Mouse (Mus musculus) myocyte (in vitro differentiated cells): ENCODE measurements around the gene Rab3il1. TPM values are rescaled to one million over a fixed set of nuclear protein-coding genes. Genes with fewer than 3 reads are reported as not detected.

Experiments
- H3K27me3 ChIP-seq: one replicate; pipeline ENCODE4 v1.6.1; 2011; ENCODE audit not compliant: control insufficient read depth, insufficient read depth, insufficient read length
- H3K36me3 ChIP-seq: one replicate; pipeline ENCODE4 v1.6.1; 2011; ENCODE audit not compliant: control insufficient read depth, insufficient read depth
- H3K4me2 ChIP-seq: one replicate; pipeline ENCODE4 v1.6.1; 2011; ENCODE audit warnings: low read depth, control low read depth
- H3K4me3 ChIP-seq: one replicate; pipeline ENCODE4 v1.5.1; 2011; ENCODE audit warnings: mild to moderate bottlenecking, control low read depth, moderate library complexity
- H3K79me2 ChIP-seq: one replicate; pipeline ENCODE4 v1.6.1; 2011; ENCODE audit not compliant: control insufficient read depth, insufficient read depth
- H3ac ChIP-seq: one replicate; pipeline ENCODE4 v1.6.1; 2011; ENCODE audit not compliant: control insufficient read depth, insufficient read length
- CEBPB ChIP-seq: IDR thresholded peaks from 2 replicates; pipeline ENCODE4 v1.6.1; 2011; ENCODE audit warnings: mild to moderate bottlenecking, moderate library complexity; ENCODE audit not compliant: poor library complexity, insufficient read depth, severe bottlenecking
- E2F4 ChIP-seq: IDR thresholded peaks from one replicate; pipeline ENCODE4 v1.6.1; 2011; ENCODE audit warnings: mild to moderate bottlenecking, control low read depth, moderate library complexity; ENCODE audit not compliant: insufficient read depth
- MAX ChIP-seq: IDR thresholded peaks from one replicate; pipeline ENCODE4 v1.6.1; 2011; ENCODE audit warnings: low read depth, mild to moderate bottlenecking, control low read depth
- MYOD1 ChIP-seq, 3 experiments: IDR thresholded peaks; one replicate each; pipeline ENCODE4 v1.6.1; 2011; ENCODE audit warnings: control low read depth in 2 of 3, low read depth in 2 of 3, mild to moderate bottlenecking in 2 of 3, moderate library complexity in 1 of 3; ENCODE audit not compliant: insufficient read length in 2 of 3, control insufficient read depth in 1 of 3
- MYOG ChIP-seq, 3 experiments: IDR thresholded peaks; one replicate each; pipeline ENCODE4 v1.6.1; 2011; ENCODE audit warnings: control low read depth in 2 of 3, low read depth in 2 of 3, mild to moderate bottlenecking in 2 of 3; ENCODE audit not compliant: insufficient read length in 2 of 3, control insufficient read depth in 1 of 3, insufficient read depth in 1 of 3
- POLR2A ChIP-seq: IDR thresholded peaks from one replicate; pipeline ENCODE4 v1.6.1; 2011; ENCODE audit warnings: low read depth, mild to moderate bottlenecking, control low read depth, moderate library complexity; ENCODE audit not compliant: insufficient read length
- POLR2AphosphoS2 ChIP-seq: IDR thresholded peaks from one replicate; pipeline ENCODE4 v1.6.1; 2011; ENCODE audit warnings: low read depth, control low read depth; ENCODE audit not compliant: insufficient read length
- REST ChIP-seq: IDR thresholded peaks from one replicate; pipeline ENCODE4 v1.6.1; 2011; ENCODE audit warnings: mild to moderate bottlenecking, control low read depth, moderate library complexity; ENCODE audit not compliant: insufficient read depth, insufficient read length
- SRF ChIP-seq: IDR thresholded peaks from one replicate; pipeline ENCODE4 v1.6.1; 2011; ENCODE audit warnings: low read depth; ENCODE audit not compliant: control insufficient read depth, insufficient read length
- TCF12 ChIP-seq: IDR thresholded peaks from one replicate; pipeline ENCODE4 v1.6.1; 2011; ENCODE audit warnings: mild to moderate bottlenecking, control low read depth; ENCODE audit not compliant: poor library complexity, insufficient read depth, severe bottlenecking
- TCF3 ChIP-seq: IDR thresholded peaks from one replicate; pipeline ENCODE4 v1.6.1; 2011; ENCODE audit warnings: low read depth, control low read depth; ENCODE audit not compliant: insufficient read length
- USF1 ChIP-seq: IDR thresholded peaks from one replicate; pipeline ENCODE4 v1.6.1; 2011; ENCODE audit warnings: low read depth, mild to moderate bottlenecking, control low read depth, moderate library complexity
- polyA plus RNA-seq: library from polyadenylated mRNA; unstranded; fragments of >200 nt; fragmentation: generic; extraction: Trizol; gene quantifications from one replicate; pipeline ENCODE4 v1.2.1, GENCODE M21; 2012; ENCODE audit warnings: missing spikeins

The Rab3il1 gene
- polyA plus RNA-seq, 1 experiment: 15.2 TPM

DNA sequence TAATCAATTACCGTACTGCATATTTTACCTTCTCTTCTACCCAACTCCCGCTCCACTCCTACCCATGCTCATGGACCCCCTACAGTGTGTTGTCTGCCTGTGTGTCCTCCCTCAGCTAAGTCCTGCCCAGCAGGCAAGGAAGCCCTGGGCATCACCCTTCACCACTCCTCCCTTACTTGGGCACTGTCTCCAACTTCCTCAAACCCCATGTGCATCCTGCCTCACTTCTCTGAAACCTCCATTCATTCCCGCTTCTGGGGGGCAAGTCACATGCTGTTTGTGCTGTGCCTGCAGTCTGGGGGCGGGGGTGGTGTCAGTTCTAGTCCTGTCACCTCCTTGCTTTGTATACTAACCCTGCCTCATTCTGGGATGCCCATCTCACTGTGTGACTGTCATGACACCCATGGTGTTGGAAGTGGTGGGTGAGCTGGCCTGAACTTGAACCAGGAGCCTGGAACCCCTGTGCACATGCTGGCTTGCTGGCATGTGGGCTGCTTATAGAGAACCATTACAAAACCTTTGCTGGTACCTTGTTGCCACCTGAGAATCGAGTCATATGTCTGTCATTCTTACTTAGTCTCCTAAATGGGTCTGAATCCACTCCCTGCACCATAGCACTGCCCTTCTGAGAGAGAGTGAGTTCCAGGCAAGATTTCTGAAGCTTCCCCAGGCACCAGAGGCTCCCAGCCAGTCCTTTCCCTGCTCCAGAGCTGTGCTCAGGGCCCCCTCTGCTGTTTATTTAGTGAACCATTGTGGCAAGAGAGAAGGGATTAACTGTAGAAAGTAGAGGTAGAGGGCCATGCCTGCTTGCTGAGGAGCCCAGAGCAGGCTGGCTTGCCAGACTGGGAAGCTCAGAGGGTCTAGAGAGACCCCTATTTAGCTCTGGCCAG is 21.2 kb downstream of the Rab3il1 start:
- no peak overlapping the region for H3K4me2 ChIP-seq
- TF ChIP-seq MAX: no peak
- no peak for TF ChIP-seq TCF3
- no peak for TF ChIP-seq SRF
- no peak for TF ChIP-seq MYOG (IDR thresholded peaks at IDR 0.05; ENCODE audit: control insufficient read depth in 1 of 3, insufficient read depth in 1 of 3, insufficient read length in 2 of 3, low read depth in 2 of 3)
- TF ChIP-seq CEBPB: no peak
- no peak for TF ChIP-seq E2F4
- no peak for TF ChIP-seq USF1
- TF ChIP-seq POLR2A: no peak
- no peak for TF ChIP-seq MYOD1 (IDR thresholded peaks at IDR 0.05; ENCODE audit: control insufficient read depth in 1 of 3, insufficient read length in 2 of 3, low read depth in 2 of 3)
- TF ChIP-seq POLR2AphosphoS2: no peak
- TF ChIP-seq TCF12: no peak
- no peak for TF ChIP-seq REST

DNA sequence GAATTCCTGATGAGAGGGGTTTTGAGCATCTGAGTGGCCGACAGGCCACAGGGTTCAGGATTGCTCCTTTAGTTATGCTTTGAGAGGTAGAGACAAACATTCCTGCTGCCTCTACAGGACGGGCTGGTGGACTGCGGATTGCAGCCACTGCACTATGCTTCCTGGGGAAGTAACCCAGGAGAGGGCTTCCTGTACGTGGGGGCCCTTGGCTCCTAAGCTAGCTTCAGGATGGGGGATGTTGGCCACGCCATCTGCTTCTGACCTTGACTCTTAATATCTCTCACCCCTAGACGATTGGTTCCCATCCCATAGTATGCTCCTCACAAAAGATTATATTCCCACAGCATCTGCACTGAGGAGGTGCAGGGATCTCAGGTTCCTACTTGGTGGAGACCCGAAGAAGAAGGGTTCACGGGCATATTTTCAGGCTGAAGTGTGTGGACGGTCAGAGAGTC is 21.9 kb downstream of the Rab3il1 start:
- no peak overlapping the region for H3K4me2 ChIP-seq
- TF ChIP-seq CEBPB (no peak), POLR2AphosphoS2 (no peak), MYOD1 (IDR thresholded peaks at IDR 0.05; ENCODE audit: control insufficient read depth in 1 of 3, insufficient read length in 2 of 3, low read depth in 2 of 3) (no peak), TCF12 (no peak), SRF (no peak), E2F4 (no peak), MYOG (IDR thresholded peaks at IDR 0.05; ENCODE audit: control insufficient read depth in 1 of 3, insufficient read depth in 1 of 3, insufficient read length in 2 of 3, low read depth in 2 of 3) (no peak), REST (no peak)
- H3K36me3 ChIP-seq: no peaks in the 10 kb centered on the region
- no peaks in the 10 kb centered on the region for H3K79me2 ChIP-seq
- H3K27me3 ChIP-seq: no peaks in the 10 kb centered on the region
- H3K4me3 ChIP-seq: no peak overlapping the region
- H3ac ChIP-seq: no peak overlapping the region

More for the DNA sequence above, 21.2 kb downstream of the Rab3il1 start:
- no peak overlapping the region for H3ac ChIP-seq
- H3K36me3 ChIP-seq: no peaks in the 10 kb centered on the region
- H3K27me3 ChIP-seq: no peaks in the 10 kb centered on the region
- no peak overlapping the region for H3K4me3 ChIP-seq
- no peaks in the 10 kb centered on the region for H3K79me2 ChIP-seq

DNA sequence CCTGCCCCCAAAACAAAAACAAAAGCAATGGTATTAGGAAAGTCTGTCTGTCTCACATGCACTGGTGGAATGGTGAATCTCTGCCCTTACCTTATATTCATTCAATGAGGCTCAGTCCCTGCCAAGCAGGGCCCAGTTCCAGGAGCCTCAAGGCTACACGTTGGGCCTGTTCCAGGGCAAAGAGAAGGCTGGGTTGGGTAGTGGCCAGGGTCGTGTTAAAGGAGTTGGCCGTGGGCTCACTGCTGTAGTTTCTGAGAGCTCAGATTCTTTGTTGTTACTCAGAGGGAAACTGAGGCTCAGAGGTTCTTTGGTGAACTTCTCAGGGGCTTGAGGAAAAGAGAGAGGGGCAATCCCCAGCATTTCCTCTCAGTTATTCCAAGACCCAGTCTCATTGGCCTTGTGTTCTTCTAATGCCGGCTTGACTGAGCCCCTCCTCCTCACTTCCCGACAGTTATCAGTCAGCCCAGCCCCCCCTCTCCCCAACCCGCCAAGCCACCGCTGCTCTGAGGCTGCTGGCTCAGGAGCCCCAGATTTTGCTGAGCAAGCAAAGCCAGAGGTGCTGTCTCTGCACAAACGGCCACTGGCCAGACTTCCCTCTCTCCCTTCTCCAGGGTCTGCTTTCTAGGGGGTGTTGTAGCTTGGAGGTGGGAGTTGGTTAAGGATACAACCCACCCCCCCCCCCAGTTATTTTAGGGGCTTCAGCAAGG is 23.9 kb downstream of the Rab3il1 start:
- Histone ChIP-seq H3K27me3 (no peaks in the 10 kb centered on the region), H3K79me2 (no peaks in the 10 kb centered on the region), H3K36me3 (no peaks in the 10 kb centered on the region), H3K4me3 (no peak overlapping the region), H3ac (no peak overlapping the region), H3K4me2 (no peak overlapping the region)
- TF ChIP-seq MYOG (IDR thresholded peaks at IDR 0.05; ENCODE audit: control insufficient read depth in 1 of 3, insufficient read depth in 1 of 3, insufficient read length in 2 of 3, low read depth in 2 of 3) (no peak), USF1 (no peak), POLR2AphosphoS2 (no peak), E2F4 (no peak), MAX (no peak), POLR2A (no peak), CEBPB (no peak), TCF3 (no peak), TCF12 (no peak), REST (no peak), MYOD1 (IDR thresholded peaks at IDR 0.05; ENCODE audit: control insufficient read depth in 1 of 3, insufficient read length in 2 of 3, low read depth in 2 of 3) (no peak), SRF (no peak)

DNA sequence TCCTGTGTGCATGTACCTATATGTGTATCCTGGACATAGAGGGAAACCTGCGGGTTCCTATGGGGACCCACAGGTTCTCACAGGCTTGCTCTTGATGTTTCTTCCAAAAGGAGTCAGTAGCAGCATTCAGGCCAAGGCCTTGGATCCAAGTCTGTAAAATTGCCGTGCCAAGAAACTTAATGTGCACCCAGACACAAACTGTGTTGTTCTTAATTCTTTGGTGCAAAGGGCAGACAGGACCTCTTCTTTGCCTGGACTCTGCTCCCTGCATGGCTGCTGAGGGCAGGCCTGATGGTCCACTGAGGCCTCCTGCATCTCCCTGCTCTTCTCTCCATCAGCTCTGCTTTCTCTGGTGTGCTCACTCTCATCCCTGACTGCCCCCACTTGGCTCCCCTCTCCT is 28.3 kb downstream of the Rab3il1 start:
- TF ChIP-seq TCF3 (no peak), REST (no peak), POLR2A (no peak), E2F4 (no peak), TCF12 (no peak)
- Histone ChIP-seq H3K36me3 (no peaks in the 10 kb centered on the region), H3K4me2 (no peak overlapping the region)

More for the DNA sequence above, 28.3 kb downstream of the Rab3il1 start:
- Histone ChIP-seq H3ac (no peak overlapping the region), H3K27me3 (no peaks in the 10 kb centered on the region), H3K4me3 (no peak overlapping the region), H3K79me2 (no peaks in the 10 kb centered on the region)
